Mouse (Mus musculus): Measurements from ENCODE around the gene Rsu1.
A peak's percentile ranks its signal among the peaks of the same experiment; 100 is the strongest.

Rsu1 gene

GRCm38 (mm10) chr2:13145245-13145644, 126.0 kb downstream of the Rsu1 start:
- DNase-seq, result no peak

GRCm38 (mm10) chr2:13134890-13135289, 136.3 kb downstream of the Rsu1 start:
- DNase-seq, result no peak

- no peak for DNase-seq
These were observed 138.4 kb downstream of the Rsu1 start for GRCm38 (mm10) chr2:13132841-13133240.

- DNase-seq, result peak; percentile 15
These were observed 138.8 kb downstream of the Rsu1 start for GRCm38 (mm10) chr2:13132406-13132805.

GRCm38 (mm10) chr2:13129859-13130258, 141.4 kb downstream of the Rsu1 start:
- no peak for DNase-seq

- DNase-seq, result no peak
These were observed 141.9 kb downstream of the Rsu1 start for GRCm38 (mm10) chr2:13129337-13129736.

GRCm38 (mm10) chr2:13120461-13120860, 150.8 kb downstream of the Rsu1 start:
- DNase-seq, result no peak

- DNase-seq, result no peak
These were observed 153.3 kb downstream of the Rsu1 start for GRCm38 (mm10) chr2:13117896-13118295.

GRCm38 (mm10) chr2:13106531-13106930, 164.7 kb downstream of the Rsu1 start:
- DNase-seq, result no peak

GRCm38 (mm10) chr2:13104388-13104787, 166.8 kb downstream of the Rsu1 start:
- DNase-seq, result no peak

- no peak for DNase-seq
These were observed 167.4 kb downstream of the Rsu1 start for GRCm38 (mm10) chr2:13103797-13104200.

GRCm38 (mm10) chr2:13094045-13094444, 177.2 kb downstream of the Rsu1 start:
- no peak for DNase-seq

GRCm38 (mm10) chr2:13093570-13093969, 177.6 kb downstream of the Rsu1 start:
- DNase-seq, result no peak

GRCm38 (mm10) chr2:13091399-13092015, 179.7 kb downstream of the Rsu1 start:
- no peak for DNase-seq

- DNase-seq, result no peak
These were observed 180.4 kb downstream of the Rsu1 start for GRCm38 (mm10) chr2:13090841-13091240.

GRCm38 (mm10) chr2:13089861-13090260, 181.4 kb downstream of the Rsu1 start:
- DNase-seq, result no peak

- no peak for DNase-seq
These were observed 182.9 kb downstream of the Rsu1 start for GRCm38 (mm10) chr2:13088266-13088665.

- no peak for DNase-seq
These were observed 183.4 kb downstream of the Rsu1 start for GRCm38 (mm10) chr2:13087811-13088210.

GRCm38 (mm10) chr2:13084223-13084622, 187.0 kb downstream of the Rsu1 start:
- no peak for DNase-seq

GRCm38 (mm10) chr2:13080476-13080875, 190.7 kb downstream of the Rsu1 start:
- no peak for DNase-seq

- no peak for DNase-seq
These were observed 199.0 kb downstream of the Rsu1 start for GRCm38 (mm10) chr2:13072243-13072642.

GRCm38 (mm10) chr2:13060426-13061170, 210.6 kb downstream of the Rsu1 start:
- no peak for DNase-seq

GRCm38 (mm10) chr2:13048649-13049048, 222.6 kb downstream of the Rsu1 start:
- DNase-seq, result no peak

- no peak for DNase-seq
These were observed 226.7 kb downstream of the Rsu1 start for GRCm38 (mm10) chr2:13044555-13044954.

GRCm38 (mm10) chr2:13039785-13040184, 231.4 kb downstream of the Rsu1 start:
- DNase-seq, result no peak
